Mouse (Mus musculus) testis, postnatal 10 days (tissue): ENCODE data around the gene Dnajb4.
"Not testable (repeated sequence)": the region's sequence is repeated elsewhere in the genome, so short reads cannot be mapped to it uniquely, and the experiment has no call there.

ENCODE experiments used
- DNase-seq: peaks from one replicate; pipeline ENCODE4 v3.0.0; 2021; ENCODE audit warnings: low spot score

Gene Dnajb4

GRCm38 (mm10) chr3:152147085-152147831, 62.8 kb downstream of the Dnajb4 start:
- DNase-seq: no peak

- no peak for DNase-seq
Measured at GRCm38 (mm10) chr3:152145186-152145585, 64.9 kb downstream of the Dnajb4 start.

GRCm38 (mm10) chr3:152142989-152143695, 67.0 kb downstream of the Dnajb4 start:
- DNase-seq: no peak

- no peak for DNase-seq
Measured at GRCm38 (mm10) chr3:152142146-152142545, 68.0 kb downstream of the Dnajb4 start.

- not testable (repeated sequence) for DNase-seq
Measured at GRCm38 (mm10) chr3:152139308-152139707, 70.8 kb downstream of the Dnajb4 start.

GRCm38 (mm10) chr3:152136106-152136505, 74.0 kb downstream of the Dnajb4 start:
- DNase-seq: not testable (repeated sequence)

GRCm38 (mm10) chr3:152133621-152134020, 76.5 kb downstream of the Dnajb4 start:
- DNase-seq: no peak

GRCm38 (mm10) chr3:152130963-152131362, 79.1 kb downstream of the Dnajb4 start:
- no peak for DNase-seq

- not testable (repeated sequence) for DNase-seq
Measured at GRCm38 (mm10) chr3:152129426-152129825, 80.7 kb downstream of the Dnajb4 start.

GRCm38 (mm10) chr3:152128631-152129030, 81.5 kb downstream of the Dnajb4 start:
- no peak for DNase-seq
